Mouse (Mus musculus): ENCODE measurements around the gene Socs3.
A peak's percentile ranks its signal among the peaks of the same experiment; 100 is the strongest.

Socs3 gene

DNA sequence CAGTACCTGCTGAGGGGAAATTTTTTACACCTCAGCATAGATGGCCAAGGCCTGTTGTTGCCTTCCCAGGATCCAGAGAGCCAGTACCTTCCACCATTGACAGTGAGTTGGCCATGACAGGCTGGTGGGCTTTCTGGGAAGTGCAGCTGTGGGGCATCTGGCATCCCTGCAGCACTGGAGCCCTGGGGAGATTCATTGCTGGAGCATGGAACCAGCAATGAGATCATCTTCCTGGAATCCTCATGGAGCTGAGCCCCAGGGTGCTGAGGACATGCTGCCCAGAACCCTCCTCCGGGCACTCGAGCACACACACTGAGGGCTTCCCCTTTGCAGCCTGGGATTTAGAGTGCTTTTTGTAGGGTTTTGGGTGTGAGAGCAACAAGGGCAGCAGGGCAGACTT lies 25.4 kb upstream of the Socs3 start:
- no peak for DNase-seq

DNA sequence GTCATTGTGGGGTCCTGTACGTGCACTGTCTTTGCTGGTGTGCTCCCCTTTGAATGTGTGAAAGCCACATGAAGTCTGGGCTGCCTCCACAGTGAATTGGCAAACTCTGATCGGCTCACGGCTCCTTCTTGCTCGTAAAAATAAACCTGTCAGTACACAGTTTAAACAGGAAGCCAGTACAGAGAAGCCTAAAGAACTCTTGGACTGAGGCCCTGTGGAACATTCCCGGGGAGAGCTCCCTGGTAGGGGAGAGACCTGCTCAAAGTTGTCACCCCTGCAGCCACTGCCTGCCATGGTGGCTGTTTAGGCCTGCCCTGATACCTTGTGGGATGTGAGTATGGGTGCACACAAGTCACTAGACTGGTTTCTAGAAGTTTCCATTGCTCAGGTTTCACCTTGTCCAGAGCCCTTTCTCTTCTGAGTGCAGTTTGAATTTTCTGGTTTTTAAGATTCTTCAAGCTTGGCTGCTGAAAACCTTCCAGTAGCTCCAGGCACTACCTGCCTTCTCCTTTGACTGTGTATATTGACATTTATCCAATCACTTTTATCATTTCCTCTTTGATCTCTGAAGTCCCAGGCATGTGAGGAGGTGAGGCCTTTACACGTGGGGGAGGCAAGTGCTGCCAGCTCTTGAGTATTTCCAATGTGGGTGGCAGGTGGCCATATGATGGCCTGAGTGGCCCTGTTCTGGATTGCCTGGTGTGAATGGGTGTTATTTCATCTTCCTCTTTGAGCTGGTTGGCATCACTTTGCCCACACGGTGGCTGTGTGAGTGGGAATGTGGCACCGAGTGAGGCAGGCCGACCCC lies 24.6 kb upstream of the Socs3 start:
- peak; percentile 44 for DNase-seq

DNA sequence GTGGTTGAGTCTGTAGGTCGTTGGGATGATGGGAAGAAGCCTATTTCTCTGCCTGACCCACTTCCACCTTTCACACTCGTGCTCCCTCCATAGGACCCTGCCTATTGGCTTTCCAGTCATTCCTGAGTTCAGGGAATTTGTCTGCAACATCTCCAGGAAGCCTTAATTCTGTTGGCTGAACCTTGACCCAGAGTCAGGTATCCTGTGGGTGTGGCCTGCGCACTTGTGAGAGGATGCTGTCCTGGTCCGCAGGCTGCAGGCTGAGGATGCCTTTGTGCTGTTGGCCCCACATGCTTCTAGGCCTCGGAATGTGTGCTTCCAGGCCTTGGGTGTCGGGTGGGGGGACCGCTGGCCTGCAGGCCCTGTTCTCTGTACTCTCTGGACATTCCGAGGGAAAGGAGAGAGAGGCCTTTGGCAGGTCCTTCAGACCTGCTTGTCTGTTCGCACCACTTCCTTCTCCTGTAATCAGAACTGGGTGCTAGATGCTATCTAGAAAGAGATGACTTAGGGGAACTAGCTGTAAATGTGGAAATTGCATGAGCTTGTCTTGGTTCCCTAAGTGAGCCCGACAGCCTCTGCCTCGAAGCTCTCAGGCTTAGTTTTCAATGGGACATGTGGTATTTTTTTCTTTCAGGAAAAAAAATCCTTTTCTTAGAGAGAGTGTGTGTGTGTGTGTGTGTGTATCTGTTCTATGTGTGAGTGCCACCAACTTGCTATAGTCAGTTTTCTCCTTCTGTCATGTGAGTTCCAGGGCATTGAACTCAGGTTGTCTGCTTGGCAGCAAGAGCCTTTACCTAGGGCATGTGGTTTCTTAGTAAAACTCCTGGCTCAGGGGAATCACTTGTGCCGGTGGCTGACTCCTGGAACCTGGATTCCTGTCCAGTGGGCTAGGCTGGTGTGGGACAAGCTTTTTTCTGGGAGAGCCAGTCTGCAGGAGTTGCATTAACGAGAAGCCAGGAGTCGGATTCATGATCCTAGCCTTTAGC lies 23.6 kb upstream of the Socs3 start:
- DNase-seq, result no peak

DNA sequence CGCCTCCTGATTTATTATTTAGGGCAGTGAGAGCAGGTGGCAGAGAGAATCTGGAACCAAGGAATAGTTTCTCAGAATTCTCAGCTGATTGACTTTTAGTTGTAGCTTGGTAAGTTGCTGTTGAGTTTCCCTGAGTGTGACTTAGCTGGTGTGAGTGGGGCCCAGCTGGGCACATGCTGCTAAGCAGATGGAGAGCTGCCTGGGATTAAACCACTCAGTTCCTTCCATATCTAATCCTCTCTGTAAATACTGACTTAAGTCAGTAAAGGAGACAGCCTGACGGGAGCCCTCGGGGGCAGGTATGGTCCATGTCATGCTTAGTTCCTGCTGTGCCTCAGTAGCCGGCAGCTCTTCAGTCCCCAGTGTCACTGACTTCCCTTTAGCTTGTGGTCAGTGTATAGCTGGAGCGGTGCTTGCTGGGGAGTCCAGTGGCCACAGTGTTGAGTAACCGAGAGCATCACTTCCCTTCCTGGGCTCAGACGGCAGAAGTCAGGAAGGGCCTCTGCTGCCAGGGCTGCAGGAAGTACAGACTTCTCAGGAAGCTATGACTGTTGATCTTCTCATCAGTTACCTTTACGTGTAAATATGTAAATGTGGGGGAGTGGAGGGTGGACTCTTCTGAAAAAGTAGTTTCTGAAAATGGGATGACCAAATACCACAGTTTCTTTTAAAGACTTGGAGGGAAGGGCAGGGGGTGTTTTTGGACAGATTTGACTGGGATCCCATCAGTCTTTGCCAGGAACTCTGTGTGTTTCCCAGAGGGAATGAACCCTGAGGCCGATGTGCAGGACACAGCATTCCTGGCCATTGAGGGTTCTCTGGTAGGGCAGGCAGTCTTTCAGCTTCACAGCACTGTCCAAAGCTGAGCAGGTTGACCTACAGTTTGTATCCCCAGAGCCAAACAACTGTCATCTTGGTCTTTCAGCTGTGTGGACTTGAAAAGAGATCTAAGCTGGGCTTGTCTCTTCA lies 21.9 kb upstream of the Socs3 start:
- peak; percentile 52 for DNase-seq

DNA sequence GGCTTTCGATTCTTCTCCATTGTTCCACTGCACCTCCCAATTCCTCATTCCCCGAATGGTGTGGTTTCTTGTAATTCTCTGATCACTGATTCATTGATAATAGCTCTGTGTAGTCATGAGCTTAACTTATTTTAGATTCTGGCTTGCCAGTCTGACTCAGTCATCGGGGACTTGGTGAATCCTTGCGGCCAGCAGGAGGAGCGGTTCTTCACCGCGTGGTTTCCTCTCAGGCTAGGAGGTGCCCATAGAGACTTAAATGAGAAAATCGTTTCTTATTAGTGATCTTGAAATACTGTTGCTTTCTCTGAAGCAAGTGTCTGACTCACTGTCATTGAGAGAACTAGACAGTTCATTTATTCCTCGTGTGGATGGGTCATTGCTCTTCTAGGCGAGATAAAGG lies 20.1 kb upstream of the Socs3 start:
- DNase-seq, result no peak

DNA sequence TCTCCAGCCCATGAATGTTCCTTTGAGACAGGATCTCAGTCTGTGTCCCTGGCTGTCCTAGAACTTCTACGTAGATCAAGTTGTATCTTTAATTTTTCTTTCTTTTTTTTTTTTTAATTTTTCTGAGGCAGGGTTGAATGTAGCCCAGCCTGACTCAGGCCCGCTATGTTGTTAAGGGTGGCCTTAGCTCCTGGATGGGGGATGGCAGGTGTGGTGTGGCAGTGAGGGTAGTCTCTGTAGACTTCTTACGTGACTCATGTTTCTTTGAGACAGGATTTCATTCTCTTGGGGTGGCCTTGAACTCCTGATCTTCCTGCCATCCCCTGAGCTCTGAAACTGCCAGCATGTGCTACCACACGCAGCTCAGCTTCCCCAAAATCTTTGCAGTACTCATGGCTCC lies 19.4 kb upstream of the Socs3 start:
- DNase-seq, result no peak

DNA sequence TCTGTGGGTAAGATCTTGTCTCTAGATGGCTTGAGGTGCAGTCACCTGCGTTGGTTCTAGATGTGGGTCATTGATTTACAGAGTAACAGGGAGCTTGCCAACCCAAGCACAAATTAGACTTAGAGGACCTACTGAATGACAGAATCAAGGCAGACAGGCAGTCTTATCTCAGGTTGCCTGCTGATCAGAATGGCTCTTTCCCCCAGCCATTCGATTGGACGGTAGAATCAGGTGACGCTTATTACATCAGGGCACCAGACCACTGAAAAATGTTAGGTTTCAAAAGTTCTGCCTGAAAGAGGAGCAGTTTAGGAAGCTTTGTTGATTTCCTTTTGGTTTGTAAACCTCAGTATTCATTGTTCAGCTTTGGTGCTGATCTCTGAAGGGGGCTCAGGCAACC lies 18.1 kb upstream of the Socs3 start:
- no peak for DNase-seq

DNA sequence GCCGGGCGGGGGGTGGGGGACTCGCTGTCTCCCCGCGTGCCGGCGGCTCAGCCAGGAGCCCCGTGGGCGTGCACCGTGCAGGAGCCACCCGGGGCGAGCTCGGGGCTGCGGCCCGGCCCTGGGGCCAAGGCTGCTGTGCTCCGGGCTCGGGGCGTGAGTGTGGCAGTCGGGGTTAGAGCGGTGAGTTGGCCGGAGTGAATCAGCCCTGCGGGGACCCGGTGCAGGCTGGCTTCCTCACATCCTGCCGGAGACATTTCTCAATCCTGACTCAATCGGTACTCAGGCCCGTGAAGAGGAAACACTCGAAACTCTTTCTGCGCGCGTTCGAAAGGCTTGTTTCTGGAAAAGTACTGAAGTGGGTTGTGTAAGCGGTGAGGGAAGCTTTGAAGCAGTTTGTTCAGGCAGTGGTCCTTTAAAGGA lies 17.2 kb upstream of the Socs3 start:
- peak; percentile 75 for DNase-seq

DNA sequence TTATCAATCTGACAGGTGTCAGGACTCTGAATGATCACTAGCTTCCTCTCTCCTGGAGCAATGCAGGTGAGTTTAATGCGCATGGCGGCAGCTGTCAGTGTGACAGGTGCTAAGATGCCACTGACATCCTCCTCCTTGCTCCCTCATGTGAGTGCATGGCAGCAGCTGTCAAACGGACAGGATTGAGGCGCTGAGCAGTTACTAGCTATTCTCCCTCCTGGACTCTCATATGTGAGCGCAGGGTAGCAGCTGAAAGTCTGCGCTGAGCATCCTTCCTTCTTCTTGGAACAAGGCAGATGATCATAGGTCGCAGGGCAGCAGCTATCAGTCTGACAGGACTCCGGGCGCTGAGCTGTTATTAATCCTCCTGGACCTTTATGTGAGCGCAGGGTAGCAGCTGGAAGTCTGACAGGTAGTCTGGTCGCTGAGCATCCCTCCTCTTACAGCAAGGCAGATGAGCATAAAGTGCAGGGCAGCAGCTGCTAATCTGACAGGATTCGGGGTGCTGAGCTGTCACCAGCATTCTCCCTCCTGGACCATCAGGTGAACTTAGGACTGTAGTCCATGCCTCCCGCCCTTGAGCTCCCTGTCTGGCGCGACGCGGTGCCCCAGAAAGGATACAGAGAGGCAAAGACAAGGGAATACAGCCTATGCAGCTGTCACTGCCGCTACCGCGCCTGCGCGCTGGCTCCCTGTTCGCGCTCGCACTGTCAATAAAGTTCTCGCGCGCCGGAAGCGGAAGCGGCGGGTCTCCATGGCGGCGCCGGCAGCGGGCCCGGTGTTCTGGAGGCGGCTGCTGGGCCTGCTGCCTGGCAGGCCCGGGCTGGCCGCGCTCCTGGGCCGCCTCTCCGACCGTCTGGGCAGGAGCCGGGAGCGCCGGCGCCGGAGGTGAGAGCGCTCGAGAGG lies 16.5 kb upstream of the Socs3 start, which contains the start of gene Pgs1:
Pgs1 (plus strand) TSS at position 167 of the 906 bp plus-strand sequence.
- peak; percentile 92 for DNase-seq

DNA sequence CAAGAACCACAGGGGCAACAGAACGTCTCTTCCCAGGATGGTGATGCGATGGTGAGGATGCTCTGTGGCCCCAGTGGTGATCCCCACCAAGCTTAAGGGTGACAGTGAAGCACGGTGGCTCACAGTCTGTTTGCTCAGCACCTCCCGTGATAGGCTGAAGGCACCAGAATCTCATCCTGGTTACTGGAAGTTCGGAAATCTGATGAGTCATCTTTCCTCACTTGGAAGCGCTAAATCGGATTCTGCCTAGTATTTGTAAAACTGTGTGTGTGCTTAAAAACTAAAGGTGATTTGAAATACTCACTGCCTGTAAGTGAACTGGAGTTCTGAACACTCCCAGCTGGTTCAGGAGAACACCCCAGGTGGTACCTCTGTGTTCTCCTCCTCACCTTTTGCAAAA lies 13.9 kb upstream of the Socs3 start:
- no peak for DNase-seq

DNA sequence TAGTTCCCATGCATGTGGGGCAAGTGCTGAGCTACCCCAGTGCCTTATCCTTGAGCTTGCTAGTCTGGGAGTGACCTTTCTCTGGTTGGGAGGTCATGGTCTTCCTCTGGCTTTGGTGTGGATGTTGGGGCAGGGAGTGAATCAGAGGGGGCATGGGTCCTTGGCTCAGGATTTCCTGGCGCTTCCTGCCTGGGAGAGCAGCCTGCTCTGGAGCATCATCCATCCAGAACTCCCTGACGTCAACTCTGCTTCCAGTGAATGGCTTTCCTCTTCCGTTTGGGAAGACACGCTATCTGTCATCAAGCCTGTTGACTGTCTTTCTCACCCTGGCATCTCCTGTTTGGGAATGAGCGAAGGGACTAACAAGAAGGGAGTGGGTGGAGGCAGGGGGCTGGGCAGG lies 12.6 kb upstream of the Socs3 start:
- DNase-seq, result no peak

DNA sequence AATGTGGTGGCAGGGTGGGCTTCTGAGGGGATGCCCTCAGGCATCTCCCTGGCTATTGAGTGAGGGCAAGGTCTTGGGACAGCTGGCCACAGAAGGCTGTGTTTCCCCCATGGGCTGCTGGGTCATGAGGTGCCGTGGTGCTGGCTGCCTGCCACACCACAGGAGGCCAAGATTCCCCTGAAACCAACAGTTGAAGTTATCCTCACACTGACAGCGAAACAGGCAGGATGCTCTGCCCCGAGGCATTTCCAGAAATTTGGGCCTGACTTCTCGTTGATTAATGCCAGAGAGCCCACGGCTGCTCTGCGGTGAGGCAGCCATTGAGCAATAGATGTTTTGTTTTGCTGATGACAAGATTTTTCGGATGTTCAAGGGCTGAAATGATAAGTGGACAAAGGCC lies 9.5 kb upstream of the Socs3 start:
- no peak for DNase-seq

DNA sequence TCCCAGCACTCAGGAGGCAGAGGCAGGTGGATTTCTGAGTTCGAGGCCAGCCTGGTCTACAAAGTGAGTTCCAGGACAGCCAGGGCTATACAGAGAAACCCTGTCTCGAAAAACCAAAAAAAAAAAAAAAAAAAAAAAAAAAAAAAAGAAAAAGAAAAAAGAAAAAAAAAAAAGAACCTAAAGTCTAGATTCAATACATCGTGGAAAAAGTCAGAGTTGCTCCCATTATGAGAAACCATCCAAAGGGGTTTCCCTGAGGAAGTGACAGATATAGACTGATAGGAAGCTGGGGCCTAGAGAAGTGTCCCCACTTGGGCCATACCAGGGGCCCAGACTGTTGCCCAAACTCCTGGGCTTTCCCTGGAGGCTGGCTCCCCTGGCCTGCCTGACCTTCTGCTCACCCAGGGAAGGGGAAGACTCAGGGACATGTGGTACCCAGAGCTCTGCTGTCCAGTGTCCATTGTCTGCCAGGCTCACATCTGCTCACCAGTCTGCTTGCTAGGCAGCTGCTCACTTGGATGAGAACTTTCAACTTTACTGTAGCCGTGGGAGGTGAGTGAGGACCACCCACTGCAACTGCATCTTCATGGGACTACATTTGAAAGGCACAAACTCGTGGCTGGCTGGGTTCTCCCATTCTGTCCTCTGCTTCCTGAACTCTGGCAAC lies 8.0 kb upstream of the Socs3 start:
- no peak for DNase-seq

DNA sequence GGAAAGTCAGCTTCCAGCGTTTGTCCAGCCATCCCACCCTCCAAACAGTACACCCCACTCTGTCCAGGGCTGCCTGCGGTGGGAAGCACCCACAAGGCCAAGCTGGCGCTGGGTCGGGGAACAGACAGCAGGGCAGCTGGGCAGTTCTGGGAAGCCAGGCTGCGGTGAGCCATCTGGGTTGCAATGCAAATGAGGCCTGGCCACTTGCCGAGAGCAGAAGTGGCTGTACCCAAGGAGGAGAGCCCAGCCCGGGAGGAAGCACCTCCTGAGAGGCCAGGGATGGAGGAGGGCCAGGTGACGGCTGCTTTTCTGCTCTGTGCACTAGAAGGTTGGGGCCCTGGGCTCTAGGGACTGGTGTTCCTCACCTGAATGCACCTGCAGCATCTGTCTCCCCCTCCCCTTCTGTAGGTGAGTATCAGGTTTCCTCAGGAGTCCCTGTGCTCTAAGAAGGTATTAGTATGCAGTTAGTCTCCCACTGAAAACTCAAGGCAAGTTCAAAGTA lies 6.3 kb upstream of the Socs3 start:
- DNase-seq, result peak; percentile 83

DNA sequence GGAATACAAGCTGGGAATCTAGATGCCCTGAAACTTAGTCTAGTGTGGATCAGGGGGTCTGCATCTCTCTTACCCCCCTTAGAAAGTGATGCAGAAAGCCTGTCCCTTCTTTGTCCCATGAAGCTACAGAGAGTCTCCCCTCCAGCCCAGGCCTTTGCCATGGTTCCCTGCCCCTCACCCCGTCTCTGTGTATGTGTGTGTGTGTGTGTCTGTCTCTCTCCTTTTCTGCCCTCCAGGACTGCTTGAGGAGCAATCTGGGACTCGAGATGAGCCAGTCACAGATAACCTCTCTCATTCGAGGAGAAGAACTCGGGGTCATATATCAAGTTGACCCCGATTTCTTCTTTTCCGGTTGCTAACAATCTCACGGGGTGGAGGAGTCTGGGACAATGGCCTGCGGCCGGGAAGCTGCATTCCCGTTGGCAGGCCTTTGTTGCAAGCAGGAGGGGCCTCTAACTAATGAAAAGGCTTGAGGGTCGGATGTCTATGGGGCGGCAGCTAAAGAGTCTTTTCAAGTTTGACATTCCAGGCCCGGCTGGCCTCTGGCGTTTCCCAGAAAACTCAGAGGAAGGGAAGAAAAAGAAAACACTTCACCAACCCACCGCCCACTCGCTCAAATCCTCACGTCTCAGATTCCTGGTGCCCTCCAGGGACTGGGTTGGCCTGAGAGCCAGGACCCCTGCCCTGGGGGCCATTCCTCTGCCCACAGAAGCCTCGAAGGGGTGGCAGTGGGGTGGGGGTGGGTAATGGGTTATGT lies 5.5 kb upstream of the Socs3 start:
- DNase-seq, result no peak

DNA sequence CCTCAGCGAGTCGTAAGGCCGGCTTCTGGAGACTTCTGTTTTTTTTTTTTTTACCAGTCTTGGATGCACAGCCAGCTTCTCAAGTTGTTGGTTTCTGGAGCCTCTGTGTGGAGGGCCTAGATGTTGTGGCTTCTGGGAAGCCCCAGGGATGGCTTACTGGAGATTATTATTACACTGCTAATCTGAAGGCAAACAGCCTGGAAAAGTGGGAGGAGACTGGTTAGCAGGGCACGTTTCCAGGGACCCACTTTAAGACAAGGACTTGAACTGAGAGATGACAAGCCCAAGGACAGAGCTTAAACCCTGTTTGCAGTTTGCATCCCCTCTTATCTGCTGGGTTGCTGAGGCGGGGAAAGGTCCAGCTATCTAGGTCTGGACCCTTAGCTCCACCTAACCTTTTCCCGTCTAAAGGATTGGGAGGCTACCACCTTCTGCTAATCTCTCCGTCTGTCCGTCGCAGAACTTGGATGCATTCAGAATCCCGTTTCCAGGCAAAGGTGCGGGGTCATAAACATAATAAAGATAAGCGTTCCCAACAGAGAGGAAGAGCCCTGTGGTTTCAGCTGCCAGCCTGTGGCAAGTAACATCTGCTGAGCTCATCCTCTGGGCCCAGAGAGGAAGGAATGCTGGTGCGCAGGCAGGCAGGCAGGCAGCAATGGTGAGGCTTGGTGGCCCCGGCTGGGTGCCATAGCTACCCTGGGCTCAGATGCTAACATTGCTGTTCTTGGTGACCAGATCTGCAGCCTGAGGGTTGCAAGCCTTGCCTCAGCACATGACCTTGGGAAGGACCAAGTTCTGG lies 4.7 kb upstream of the Socs3 start:
- DNase-seq, result no peak

DNA sequence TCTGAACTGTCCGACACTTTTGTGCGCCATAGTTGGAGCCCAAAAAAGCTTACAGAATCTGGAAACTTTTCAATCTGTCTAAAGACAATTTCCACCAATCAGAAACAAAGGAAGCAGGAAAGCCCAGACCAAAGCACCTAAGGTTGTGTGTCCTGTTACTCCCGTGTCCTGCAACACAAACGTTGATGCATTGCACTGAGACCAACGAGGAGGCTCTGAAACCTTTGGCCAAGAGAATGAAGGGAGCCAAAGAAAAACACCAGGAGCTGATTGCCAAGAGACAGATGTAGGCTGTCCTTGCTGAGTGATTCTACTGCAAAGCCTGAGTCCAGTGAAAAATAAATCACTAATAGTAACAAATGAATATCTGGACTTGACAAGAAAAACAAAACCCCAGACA lies 3.7 kb upstream of the Socs3 start:
- DNase-seq, result no peak

DNA sequence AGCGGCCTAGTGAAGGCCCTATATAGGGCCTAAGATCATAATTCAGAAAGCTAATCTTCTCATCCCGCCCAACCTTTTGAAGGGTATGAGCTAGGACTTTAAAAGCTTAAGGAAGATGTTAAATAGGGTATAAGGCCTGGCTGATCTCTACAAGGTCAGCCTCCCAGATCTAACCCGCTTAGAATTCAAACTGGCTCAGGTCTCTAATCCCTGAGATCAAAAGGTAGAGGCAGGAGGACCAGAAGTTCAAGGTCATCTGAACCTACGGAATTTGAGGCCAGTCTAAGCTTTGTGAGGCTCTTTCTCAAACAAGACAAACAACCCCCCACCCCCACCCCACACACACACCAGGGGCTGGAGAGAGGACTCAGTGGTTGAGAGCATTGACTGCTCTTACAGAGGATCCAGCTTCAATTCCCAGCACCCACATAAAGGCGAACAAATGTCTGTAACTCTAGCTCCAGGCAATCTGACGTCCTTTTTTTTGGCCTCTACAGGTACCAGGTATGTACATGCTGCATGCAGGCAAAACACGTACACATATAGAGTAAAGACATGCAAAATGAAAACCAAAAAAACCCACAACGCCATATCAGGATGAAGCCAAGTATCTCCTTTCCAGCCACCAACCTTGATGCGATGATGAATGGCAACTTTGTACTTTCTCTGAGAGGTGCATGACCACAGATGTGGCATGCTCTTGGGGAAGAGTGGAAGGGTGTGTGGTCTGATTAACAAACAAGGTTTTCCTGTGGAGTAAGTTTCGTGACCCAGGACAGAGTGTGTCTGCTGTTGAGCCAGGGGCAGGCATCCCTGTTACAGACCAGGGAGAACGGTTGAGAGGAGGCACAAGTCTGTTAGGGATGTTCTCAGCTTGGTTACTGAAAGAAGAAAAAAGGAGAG lies 3.1 kb upstream of the Socs3 start:
- no peak for DNase-seq

All from lung, postnatal 14 days (tissue).